Mouse (Mus musculus): Measurements from ENCODE around the gene P3h3. TPM values are rescaled to one million over a fixed set of nuclear protein-coding genes. Genes with fewer than 3 reads are reported as not detected.

The P3h3 gene
- polyA plus RNA-seq, 1 experiment from 2014 or later = 60.5 TPM

GRCm38 (mm10) chr6:124888555-124889125, 31.1 kb upstream of the P3h3 start:
- Histone ChIP-seq H3K9ac (no peak overlapping the region), H3K36me3 (no peaks in the 10 kb centered on the region), H3K27me3 (no peaks in the 10 kb centered on the region), H3K4me3 (no peak overlapping the region), H3K4me1 (no peaks in the 10 kb centered on the region), H3K27ac (no peak overlapping the region), H3K4me2 (no peak overlapping the region), H3K9me3 (no peaks in the 10 kb centered on the region)
- ATAC-seq (ENCODE audit: insufficient number of reproducible peaks, insufficient read depth, low FRiP score, low TSS enrichment, low read depth) = no peak
- 85% methylated on average over 6 of the region's 6 CpGs for WGBS

- no peak for ATAC-seq (ENCODE audit: insufficient number of reproducible peaks, insufficient read depth, low FRiP score, low TSS enrichment, low read depth)
- H3K27ac ChIP-seq = no peak within 1 kb of the TSS
- no peaks in the 10 kb centered on the region for H3K27me3 ChIP-seq
- no peaks in the 10 kb centered on the region for H3K36me3 ChIP-seq
- no peak within 1 kb of the TSS for H3K9ac ChIP-seq
- no peak within 1 kb of the TSS for H3K4me3 ChIP-seq
- no peaks in the 10 kb centered on the region for H3K9me3 ChIP-seq
- H3K4me1 ChIP-seq = no peaks in the 10 kb centered on the region
- 84% methylated on average over 9 of the region's 9 CpGs for WGBS
- no peak within 1 kb of the TSS for H3K4me2 ChIP-seq
Measured at GRCm38 (mm10) chr6:124887986-124888385, 30.4 kb upstream of the P3h3 start, which contains the start of gene Cd4. Gene Cd4 (minus strand): TSS chr6:124888221.

GRCm38 (mm10) chr6:124885956-124886381, 28.4 kb upstream of the P3h3 start:
- Histone ChIP-seq H3K27ac (no peak overlapping the region), H3K9me3 (no peaks in the 10 kb centered on the region), H3K4me2 (no peak overlapping the region), H3K4me1 (no peaks in the 10 kb centered on the region), H3K36me3 (no peaks in the 10 kb centered on the region), H3K27me3 (no peaks in the 10 kb centered on the region), H3K9ac (no peak overlapping the region), H3K4me3 (no peak overlapping the region)
- no peak for ATAC-seq (ENCODE audit: insufficient number of reproducible peaks, insufficient read depth, low FRiP score, low TSS enrichment, low read depth)
- 87% methylated on average over 8 of the region's 8 CpGs for WGBS

- Histone ChIP-seq H3K9me3 (no peaks in the 10 kb centered on the region), H3K27me3 (no peaks in the 10 kb centered on the region), H3K9ac (no peak overlapping the region), H3K4me2 (no peak overlapping the region), H3K36me3 (no peaks in the 10 kb centered on the region), H3K4me1 (no peaks in the 10 kb centered on the region), H3K4me3 (no peak overlapping the region), H3K27ac (no peak overlapping the region)
- WGBS = 67% methylated on average over 10 of the region's 10 CpGs
- ATAC-seq (ENCODE audit: insufficient number of reproducible peaks, insufficient read depth, low FRiP score, low TSS enrichment, low read depth) = no peak
Measured at GRCm38 (mm10) chr6:124884714-124885500, 27.4 kb upstream of the P3h3 start.

GRCm38 (mm10) chr6:124883351-124883750, 25.8 kb upstream of the P3h3 start:
- Histone ChIP-seq H3K4me3 (no peak overlapping the region), H3K27me3 (no peaks in the 10 kb centered on the region), H3K9me3 (no peaks in the 10 kb centered on the region), H3K27ac (no peak overlapping the region), H3K4me2 (no peak overlapping the region), H3K36me3 (no peaks in the 10 kb centered on the region), H3K9ac (no peak overlapping the region), H3K4me1 (no peaks in the 10 kb centered on the region)
- no peak for ATAC-seq (ENCODE audit: insufficient number of reproducible peaks, insufficient read depth, low FRiP score, low TSS enrichment, low read depth)
- 76% methylated on average over 10 of the region's 10 CpGs for WGBS

- Histone ChIP-seq H3K27me3 (no peaks in the 10 kb centered on the region), H3K4me1 (no peaks in the 10 kb centered on the region), H3K9ac (no peak overlapping the region), H3K36me3 (no peaks in the 10 kb centered on the region), H3K4me3 (no peak overlapping the region), H3K4me2 (no peak overlapping the region), H3K9me3 (no peaks in the 10 kb centered on the region), H3K27ac (no peak overlapping the region)
- no peak for ATAC-seq (ENCODE audit: insufficient number of reproducible peaks, insufficient read depth, low FRiP score, low TSS enrichment, low read depth)
- 90% methylated on average over 9 of the region's 9 CpGs for WGBS
Measured at GRCm38 (mm10) chr6:124881821-124882220, 24.3 kb upstream of the P3h3 start.

- no peak for ATAC-seq (ENCODE audit: insufficient number of reproducible peaks, insufficient read depth, low FRiP score, low TSS enrichment, low read depth)
- Histone ChIP-seq H3K4me3 (no peak overlapping the region), H3K9ac (no peak overlapping the region), H3K4me2 (no peak overlapping the region), H3K9me3 (no peaks in the 10 kb centered on the region), H3K36me3 (no peaks in the 10 kb centered on the region), H3K27ac (no peak overlapping the region), H3K4me1 (no peaks in the 10 kb centered on the region), H3K27me3 (no peaks in the 10 kb centered on the region)
- WGBS = 43% methylated on average over 6 of the region's 6 CpGs
Measured at GRCm38 (mm10) chr6:124879390-124879789, 21.8 kb upstream of the P3h3 start.

GRCm38 (mm10) chr6:124874348-124874747, 16.8 kb upstream of the P3h3 start:
- Histone ChIP-seq H3K27me3 (no peaks in the 10 kb centered on the region), H3K4me3 (no peak overlapping the region), H3K9me3 (no peaks in the 10 kb centered on the region), H3K9ac (no peak overlapping the region), H3K27ac (no peak overlapping the region), H3K4me2 (no peak overlapping the region), H3K36me3 (no peaks in the 10 kb centered on the region), H3K4me1 (no peaks in the 10 kb centered on the region)
- WGBS = 21% methylated on average over 3 of the region's 3 CpGs
- no peak for ATAC-seq (ENCODE audit: insufficient number of reproducible peaks, insufficient read depth, low FRiP score, low TSS enrichment, low read depth)

- H3K4me2 ChIP-seq = no peak overlapping the region
- H3K4me1 ChIP-seq = peaks cover 27% of the 10 kb centered on the region
- no peak for ATAC-seq (ENCODE audit: insufficient number of reproducible peaks, insufficient read depth, low FRiP score, low TSS enrichment, low read depth)
- no peak overlapping the region for H3K4me3 ChIP-seq
- no peaks in the 10 kb centered on the region for H3K36me3 ChIP-seq
- no peak overlapping the region for H3K9ac ChIP-seq
- peaks cover 37% of the 10 kb centered on the region for H3K27me3 ChIP-seq
- H3K9me3 ChIP-seq = no peaks in the 10 kb centered on the region
- WGBS = 51% methylated on average over 6 of the region's 7 CpGs
- H3K27ac ChIP-seq = no peak overlapping the region
Measured at GRCm38 (mm10) chr6:124866560-124866959, 9.0 kb upstream of the P3h3 start.

- Histone ChIP-seq H3K9me3 (no peaks in the 10 kb centered on the region), H3K4me3 (no peak overlapping the region), H3K36me3 (no peaks in the 10 kb centered on the region), H3K4me1 (peaks cover 32% of the 10 kb centered on the region), H3K27me3 (peaks cover 42% of the 10 kb centered on the region), H3K27ac (no peak overlapping the region), H3K9ac (peak overlapping the region; percentile 33; the same call in 1 of the 2 replicates), H3K4me2 (no peak overlapping the region)
- no peak for ATAC-seq (ENCODE audit: insufficient number of reproducible peaks, insufficient read depth, low FRiP score, low TSS enrichment, low read depth)
- 46% methylated on average over 18 of the region's 18 CpGs for WGBS
Measured at GRCm38 (mm10) chr6:124865766-124866362, 8.3 kb upstream of the P3h3 start.

GRCm38 (mm10) chr6:124863658-124864298, 6.2 kb upstream of the P3h3 start, which contains the start of gene Gpr162:
Gene Gpr162 (minus strand): TSS chr6:124863983.
- Histone ChIP-seq H3K27ac (peak within 1 kb of the TSS; percentile 28; the same call in 1 of the 2 replicates), H3K9ac (peak within 1 kb of the TSS; percentile 78), H3K4me3 (peak within 1 kb of the TSS; percentile 55), H3K27me3 (peaks cover 42% of the 10 kb centered on the region), H3K4me2 (peak within 1 kb of the TSS; percentile 84), H3K9me3 (no peaks in the 10 kb centered on the region), H3K36me3 (no peaks in the 10 kb centered on the region), H3K4me1 (peaks cover 49% of the 10 kb centered on the region)
- ATAC-seq (ENCODE audit: insufficient number of reproducible peaks, insufficient read depth, low FRiP score, low TSS enrichment, low read depth) = 0 out of 2 replicates have a peak, but pooled peaks have one; percentile 1
- WGBS = 1% methylated on average over 42 of the region's 43 CpGs
